Mouse (Mus musculus): ENCODE results near the gene Mllt11. TPM values are rescaled to one million over a fixed set of nuclear protein-coding genes. Genes with fewer than 3 reads are reported as not detected.

Gene Mllt11
- total and polyA plus RNA-seq, 2 experiments from 2014 or later: 347 to 446 TPM

GRCm38 (mm10) chr3:95274453-95274852 is 42.5 kb upstream of the Mllt11 start:
- no peak for TF ChIP-seq CTCF (IDR thresholded peaks at IDR 0.05; ENCODE audit: low read depth)

GRCm38 (mm10) chr3:95273471-95273870 is 41.5 kb upstream of the Mllt11 start:
- no peak overlapping the region for H3K4me2 ChIP-seq (ENCODE audit: low read depth, low read length)
- 76% methylated on average over 5 of the region's 5 CpGs for WGBS
- no peaks in the 10 kb centered on the region for H3K4me1 ChIP-seq (ENCODE audit: insufficient read depth, low read length)
- H3K36me3 ChIP-seq (ENCODE audit: insufficient read depth, low read length): peaks cover 8% of the 10 kb centered on the region; the same call in 1 of the 2 replicates
- no peak overlapping the region for H3K27ac ChIP-seq
- no peak for ATAC-seq
- no peak overlapping the region for H3K9ac ChIP-seq (replicated peaks; ENCODE audit: low read length)
- TF ChIP-seq CTCF (IDR thresholded peaks at IDR 0.05; ENCODE audit: low read depth): no peak
- DNase-seq (ENCODE audit: low spot score): peak; percentile 21
- no peaks in the 10 kb centered on the region for H3K9me3 ChIP-seq (ENCODE audit: low read length)
- H3K27me3 ChIP-seq (ENCODE audit: insufficient read depth, low read length): no peaks in the 10 kb centered on the region
- H3K4me3 ChIP-seq (ENCODE audit: low read length): no peak overlapping the region

More at GRCm38 (mm10) chr3:95274453-95274852, 42.5 kb upstream of the Mllt11 start:
- Histone ChIP-seq H3K9me3 (ENCODE audit: low read length) (no peaks in the 10 kb centered on the region), H3K4me2 (ENCODE audit: low read depth, low read length) (no peak overlapping the region), H3K4me1 (ENCODE audit: insufficient read depth, low read length) (no peaks in the 10 kb centered on the region), H3K9ac (replicated peaks; ENCODE audit: low read length) (no peak overlapping the region), H3K27ac (no peak overlapping the region), H3K27me3 (ENCODE audit: insufficient read depth, low read length) (no peaks in the 10 kb centered on the region), H3K4me3 (ENCODE audit: low read length) (no peak overlapping the region), H3K36me3 (ENCODE audit: insufficient read depth, low read length) (peaks cover 3% of the 10 kb centered on the region; the same call in 1 of the 2 replicates)
- DNase-seq (ENCODE audit: low spot score) (no peak), ATAC-seq (no peak)
- WGBS: 95% methylated on average over 4 of the region's 4 CpGs

- no peak overlapping the region for H3K4me3 ChIP-seq (ENCODE audit: low read length)
- 83% methylated on average over 12 of the region's 12 CpGs for WGBS
- ATAC-seq (no peak), DNase-seq (ENCODE audit: low spot score) (no peak)
- no peaks in the 10 kb centered on the region for H3K4me1 ChIP-seq (ENCODE audit: insufficient read depth, low read length)
- H3K9ac ChIP-seq (replicated peaks; ENCODE audit: low read length): no peak overlapping the region
- no peaks in the 10 kb centered on the region for H3K27me3 ChIP-seq (ENCODE audit: insufficient read depth, low read length)
- no peak overlapping the region for H3K4me2 ChIP-seq (ENCODE audit: low read depth, low read length)
- no peak for TF ChIP-seq CTCF (IDR thresholded peaks at IDR 0.05; ENCODE audit: low read depth)
- H3K27ac ChIP-seq: no peak overlapping the region
- H3K36me3 ChIP-seq (ENCODE audit: insufficient read depth, low read length): peaks cover 22% of the 10 kb centered on the region; the same call in 1 of the 2 replicates
- no peaks in the 10 kb centered on the region for H3K9me3 ChIP-seq (ENCODE audit: low read length)
These were observed 38.9 kb upstream of the Mllt11 start for GRCm38 (mm10) chr3:95270766-95271364.

- Histone ChIP-seq H3K9me3 (ENCODE audit: low read length) (no peaks in the 10 kb centered on the region), H3K4me3 (ENCODE audit: low read length) (no peak overlapping the region), H3K27me3 (ENCODE audit: insufficient read depth, low read length) (no peaks in the 10 kb centered on the region), H3K4me2 (ENCODE audit: low read depth, low read length) (no peak overlapping the region), H3K9ac (replicated peaks; ENCODE audit: low read length) (no peak overlapping the region), H3K36me3 (ENCODE audit: insufficient read depth, low read length) (peaks cover 28% of the 10 kb centered on the region; the same call in 1 of the 2 replicates), H3K4me1 (ENCODE audit: insufficient read depth, low read length) (no peaks in the 10 kb centered on the region), H3K27ac (no peak overlapping the region)
- WGBS: 85% methylated on average over 5 of the region's 5 CpGs
- no peak for DNase-seq (ENCODE audit: low spot score)
- TF ChIP-seq CTCF (IDR thresholded peaks at IDR 0.05; ENCODE audit: low read depth): no peak
- no peak for ATAC-seq
These were observed 37.8 kb upstream of the Mllt11 start for GRCm38 (mm10) chr3:95269789-95270188.

GRCm38 (mm10) chr3:95267855-95268254 is 35.9 kb upstream of the Mllt11 start:
- no peaks in the 10 kb centered on the region for H3K27me3 ChIP-seq (ENCODE audit: insufficient read depth, low read length)
- ATAC-seq: no peak
- TF ChIP-seq CTCF (IDR thresholded peaks at IDR 0.05; ENCODE audit: low read depth): no peak
- no peaks in the 10 kb centered on the region for H3K4me1 ChIP-seq (ENCODE audit: insufficient read depth, low read length)
- no peak overlapping the region for H3K9ac ChIP-seq (replicated peaks; ENCODE audit: low read length)
- H3K27ac ChIP-seq: no peak overlapping the region
- H3K4me2 ChIP-seq (ENCODE audit: low read depth, low read length): no peak overlapping the region
- no peak for DNase-seq (ENCODE audit: low spot score)
- peaks cover 37% of the 10 kb centered on the region; the same call in 1 of the 2 replicates for H3K36me3 ChIP-seq (ENCODE audit: insufficient read depth, low read length)
- H3K9me3 ChIP-seq (ENCODE audit: low read length): no peaks in the 10 kb centered on the region
- H3K4me3 ChIP-seq (ENCODE audit: low read length): no peak overlapping the region

GRCm38 (mm10) chr3:95266052-95266451 is 34.1 kb upstream of the Mllt11 start:
- no peak overlapping the region for H3K4me3 ChIP-seq (ENCODE audit: low read length)
- H3K4me1 ChIP-seq (ENCODE audit: insufficient read depth, low read length): no peaks in the 10 kb centered on the region
- TF ChIP-seq CTCF (IDR thresholded peaks at IDR 0.05; ENCODE audit: low read depth): no peak
- no peaks in the 10 kb centered on the region for H3K27me3 ChIP-seq (ENCODE audit: insufficient read depth, low read length)
- H3K36me3 ChIP-seq (ENCODE audit: insufficient read depth, low read length): peaks cover 46% of the 10 kb centered on the region
- H3K27ac ChIP-seq: no peak overlapping the region
- DNase-seq (ENCODE audit: low spot score) (no peak), ATAC-seq (no peak)
- H3K4me2 ChIP-seq (ENCODE audit: low read depth, low read length): no peak overlapping the region
- no peaks in the 10 kb centered on the region for H3K9me3 ChIP-seq (ENCODE audit: low read length)
- WGBS: 96% methylated on average over 3 of the region's 3 CpGs
- H3K9ac ChIP-seq (replicated peaks; ENCODE audit: low read length): no peak overlapping the region

- Histone ChIP-seq H3K4me3 (ENCODE audit: low read length) (no peak overlapping the region), H3K9ac (replicated peaks; ENCODE audit: low read length) (no peak overlapping the region), H3K36me3 (ENCODE audit: insufficient read depth, low read length) (peaks cover 46% of the 10 kb centered on the region), H3K4me1 (ENCODE audit: insufficient read depth, low read length) (no peaks in the 10 kb centered on the region), H3K4me2 (ENCODE audit: low read depth, low read length) (no peak overlapping the region), H3K27ac (no peak overlapping the region), H3K27me3 (ENCODE audit: insufficient read depth, low read length) (no peaks in the 10 kb centered on the region), H3K9me3 (ENCODE audit: low read length) (no peaks in the 10 kb centered on the region)
- 63% methylated on average over 1 of the region's 1 CpGs for WGBS
- TF ChIP-seq CTCF (IDR thresholded peaks at IDR 0.05; ENCODE audit: low read depth): no peak
- ATAC-seq (no peak), DNase-seq (ENCODE audit: low spot score) (no peak)
These were observed 32.8 kb upstream of the Mllt11 start for GRCm38 (mm10) chr3:95264724-95265123.
